Mouse (Mus musculus) embryonic facial prominence, embryonic 10.5 days (tissue): ENCODE results near the gene Rapgef4. TPM values are rescaled to one million over a fixed set of nuclear protein-coding genes. Genes with fewer than 3 reads are reported as not detected.
A peak's percentile ranks its signal among the peaks of the same experiment; 100 is the strongest.

Source experiments
- DNase-seq: peaks from one replicate; pipeline ENCODE4 v3.0.0-alpha.2; 2017; ENCODE audit warnings: low spot score
- H3K27ac ChIP-seq: fragments of 300-500 bp; sonication (generic); replicated peaks from 2 replicates; pipeline ENCODE4 v1.5.1; 2016; ENCODE audit warnings: mild to moderate bottlenecking
- H3K27me3 ChIP-seq: fragments of 300-500 bp; sonication (generic); replicated peaks from 2 replicates; pipeline ENCODE4 v1.6.1; 2016; ENCODE audit warnings: low read depth, mild to moderate bottlenecking; ENCODE audit not compliant: poor library complexity, severe bottlenecking
- H3K36me3 ChIP-seq: fragments of 300-500 bp; sonication (generic); replicated peaks from 2 replicates; pipeline ENCODE4 v1.6.1; 2016; ENCODE audit warnings: mild to moderate bottlenecking, moderate library complexity
- H3K4me1 ChIP-seq: fragments of 300-500 bp; sonication (generic); 2 replicates; pipeline ENCODE4 v1.6.1; 2016
- H3K4me3 ChIP-seq: fragments of 300-500 bp; sonication (generic); 2 replicates; pipeline ENCODE4 v1.5.1; 2016; ENCODE audit warnings: mild to moderate bottlenecking, moderate library complexity
- H3K9me3 ChIP-seq: fragments of 300-500 bp; sonication (generic); 2 replicates; pipeline ENCODE4 v1.6.1; 2016; ENCODE audit warnings: mild to moderate bottlenecking
- WGBS: fragments of 180-500 bp; shearing (Covaris S2); methylation state at CpG from one replicate; pipeline ENCODE4 v1.1.7; 2016; 5-methylcytosine and 5-hydroxymethylcytosine counted together
- polyA plus RNA-seq: library from polyadenylated mRNA; unstranded; fragments of >200 nt; fragmentation: Nextera tagmentation; extraction: Ambion mirVana; gene quantifications from 2 replicates; pipeline ENCODE4 v1.2.1, GENCODE M21; 2016

Rapgef4 gene
- polyA plus RNA-seq, 1 experiment from 2014 or later, result 2.9 TPM

DNA sequence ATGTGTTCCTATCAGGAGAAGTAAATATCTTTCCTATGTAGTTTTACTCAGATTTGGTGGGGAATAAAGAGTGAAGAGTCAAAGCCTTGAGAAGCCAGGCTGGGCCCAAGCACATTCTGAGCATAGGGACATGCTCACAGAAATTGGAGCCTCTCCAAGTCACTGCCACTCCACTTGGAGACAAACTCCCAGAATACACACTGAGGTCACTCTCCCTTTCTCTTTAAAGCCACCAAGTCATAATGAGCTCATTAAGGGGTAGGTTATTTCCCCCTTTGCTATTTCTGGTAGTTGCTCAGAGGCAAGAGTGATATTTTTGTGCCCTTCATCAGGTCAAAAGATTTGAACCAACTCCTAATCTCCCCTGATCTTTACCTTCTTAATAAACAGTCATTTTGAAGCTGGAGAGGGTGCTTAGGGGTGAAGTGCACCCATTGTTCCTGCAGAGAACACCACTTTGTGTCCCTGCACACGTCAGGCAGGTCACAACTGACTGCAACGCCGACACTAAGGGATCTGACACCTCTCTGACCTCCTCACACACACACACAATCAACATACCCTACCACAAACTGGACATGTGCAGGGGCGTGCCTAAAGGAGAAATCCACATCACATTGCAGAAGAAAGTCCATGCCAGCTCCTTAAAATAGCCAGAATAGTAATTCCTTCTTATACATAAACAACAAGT lies 288.8 kb downstream of the Rapgef4 start:
- Histone ChIP-seq H3K27ac (no peak overlapping the region), H3K9me3 (no peaks in the 10 kb centered on the region), H3K4me3 (no peak overlapping the region), H3K36me3 (no peaks in the 10 kb centered on the region), H3K4me1 (no peaks in the 10 kb centered on the region), H3K27me3 (no peaks in the 10 kb centered on the region)
- 77% methylated on average over 4 of the region's 4 CpGs for WGBS
- no peak for DNase-seq

DNA sequence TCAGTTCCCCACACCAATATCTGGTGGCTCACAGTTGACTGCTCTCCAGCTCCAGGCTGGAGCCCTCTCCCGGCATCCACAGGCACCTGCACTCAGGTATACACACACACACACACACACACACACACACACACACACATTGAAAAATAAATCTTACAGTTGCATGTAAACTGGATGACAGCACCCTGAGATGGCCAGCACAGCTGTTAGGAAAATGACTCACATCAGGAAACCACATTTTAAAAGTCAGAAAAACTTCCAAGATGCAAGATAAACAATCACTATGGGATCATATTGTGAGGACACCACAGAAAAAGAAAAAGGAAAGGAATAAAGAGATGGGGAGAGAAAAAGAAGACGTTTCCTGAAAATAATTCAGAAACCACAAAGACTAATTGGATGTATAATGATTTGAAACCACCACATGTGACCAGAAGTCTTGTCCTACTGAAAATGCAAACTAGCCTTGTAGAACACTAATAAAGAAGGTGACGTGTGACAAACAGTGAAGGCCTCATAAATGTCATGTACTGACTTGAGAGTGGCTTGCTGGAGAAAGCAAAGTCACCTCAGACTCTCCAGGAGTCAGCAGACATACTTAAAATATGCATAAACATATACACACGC lies 297.3 kb downstream of the Rapgef4 start:
- Histone ChIP-seq H3K27ac (no peak overlapping the region), H3K4me1 (0 out of 2 replicates have a peak, but pooled peaks cover 2% of the 10 kb centered on the region), H3K36me3 (no peaks in the 10 kb centered on the region), H3K4me3 (no peak overlapping the region), H3K27me3 (no peaks in the 10 kb centered on the region), H3K9me3 (no peaks in the 10 kb centered on the region)
- WGBS, result 83% methylated on average over 4 of the region's 4 CpGs
- DNase-seq, result no peak

DNA sequence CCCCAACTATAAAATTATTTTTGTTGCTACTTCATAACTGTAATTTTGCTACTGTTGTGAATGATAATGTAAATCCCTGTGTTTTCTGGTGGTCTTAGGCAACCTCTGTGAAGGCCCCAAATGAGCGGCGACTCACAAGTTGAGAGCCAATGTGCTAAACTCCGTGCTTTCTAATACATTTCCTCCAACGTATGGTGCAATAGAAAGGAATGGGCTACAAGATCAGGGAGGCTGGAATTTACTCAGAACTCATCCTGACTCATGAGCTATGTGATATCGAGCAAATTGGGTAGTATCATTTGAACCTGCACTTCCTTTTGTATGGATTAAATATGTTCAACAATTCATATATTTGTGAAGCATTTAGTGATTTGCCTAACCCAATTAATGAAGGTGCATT lies 299.5 kb downstream of the Rapgef4 start:
- 93% methylated on average over 5 of the region's 5 CpGs for WGBS
- H3K36me3 ChIP-seq, result no peaks in the 10 kb centered on the region
- no peak for DNase-seq
- peaks cover 17% of the 10 kb centered on the region for H3K27me3 ChIP-seq
- no peak overlapping the region for H3K27ac ChIP-seq
- H3K4me1 ChIP-seq, result peaks cover 6% of the 10 kb centered on the region
- no peak overlapping the region for H3K4me3 ChIP-seq
- H3K9me3 ChIP-seq, result no peaks in the 10 kb centered on the region

DNA sequence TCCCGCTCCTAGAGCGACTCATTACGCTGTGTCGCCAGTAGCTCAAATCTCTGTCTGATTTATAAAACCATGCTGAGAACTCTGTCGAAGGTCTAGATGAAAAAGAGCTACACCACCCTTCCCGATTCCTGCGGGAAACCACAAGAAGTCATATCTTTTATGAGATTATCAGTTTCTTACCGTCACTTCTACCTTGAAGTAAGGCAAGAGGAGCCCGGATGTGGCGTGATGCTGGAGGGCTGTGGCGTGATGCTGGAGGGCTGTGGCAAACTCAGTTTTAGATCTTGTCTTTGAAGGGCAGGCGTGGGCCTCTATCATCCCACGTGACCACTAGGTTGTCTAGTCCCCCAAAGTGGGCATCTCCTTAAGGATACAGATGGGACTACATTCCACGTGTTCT lies 300.9 kb downstream of the Rapgef4 start:
- H3K9me3 ChIP-seq, result no peaks in the 10 kb centered on the region
- no peak for DNase-seq
- H3K27ac ChIP-seq, result no peak overlapping the region
- H3K4me3 ChIP-seq, result no peak overlapping the region
- H3K36me3 ChIP-seq, result no peaks in the 10 kb centered on the region
- peaks cover 11% of the 10 kb centered on the region for H3K4me1 ChIP-seq
- peaks cover 18% of the 10 kb centered on the region for H3K27me3 ChIP-seq
- 92% methylated on average over 14 of the region's 14 CpGs for WGBS

DNA sequence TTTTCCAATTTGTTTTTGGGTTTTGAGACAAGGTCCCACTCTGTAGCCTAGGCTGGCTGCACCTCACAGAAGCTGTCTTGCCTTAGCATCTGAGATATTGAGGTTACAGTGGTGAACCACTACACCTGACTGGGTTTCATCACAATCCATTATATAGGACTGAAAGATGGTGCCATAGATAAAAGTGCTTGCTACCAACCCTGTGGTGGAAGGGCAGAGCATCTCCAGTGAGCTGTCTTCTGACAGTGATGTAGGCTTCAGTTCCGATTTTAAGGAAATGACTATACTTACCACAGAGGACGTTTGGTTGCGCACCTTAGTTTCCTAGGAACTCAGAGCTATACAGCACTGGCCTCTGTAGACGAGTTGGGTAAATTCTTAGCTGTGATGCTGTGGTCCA lies 301.7 kb downstream of the Rapgef4 start:
- DNase-seq, result no peak
- Histone ChIP-seq H3K9me3 (no peaks in the 10 kb centered on the region), H3K4me1 (peaks cover 14% of the 10 kb centered on the region), H3K27ac (no peak overlapping the region), H3K36me3 (no peaks in the 10 kb centered on the region), H3K27me3 (peaks cover 24% of the 10 kb centered on the region), H3K4me3 (no peak overlapping the region)
- WGBS, result 83% methylated on average over 4 of the region's 4 CpGs

DNA sequence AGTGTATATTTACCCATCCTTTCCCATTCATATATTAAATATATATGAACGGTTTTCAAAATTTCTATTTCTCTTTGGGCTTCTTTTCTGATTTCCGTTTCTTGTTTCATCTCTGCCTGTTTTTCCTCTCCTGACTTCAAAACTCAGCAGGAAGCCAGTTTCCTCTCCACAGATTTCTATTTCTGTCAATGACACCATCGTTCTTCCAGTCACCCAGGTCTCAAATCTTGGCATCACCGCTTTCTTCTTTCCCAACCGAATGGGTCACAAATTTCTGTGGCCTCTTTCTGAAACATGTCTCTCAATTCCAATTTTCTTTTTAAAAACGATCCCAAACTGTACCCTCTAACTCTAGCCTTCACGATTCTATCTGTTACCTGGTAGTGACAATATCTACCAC lies 303.6 kb downstream of the Rapgef4 start:
- no peaks in the 10 kb centered on the region for H3K36me3 ChIP-seq
- H3K27me3 ChIP-seq, result peaks cover 24% of the 10 kb centered on the region
- WGBS, result 74% methylated on average over 7 of the region's 7 CpGs
- H3K27ac ChIP-seq, result no peak overlapping the region
- H3K9me3 ChIP-seq, result no peaks in the 10 kb centered on the region
- no peak overlapping the region for H3K4me3 ChIP-seq
- H3K4me1 ChIP-seq, result peaks cover 14% of the 10 kb centered on the region
- DNase-seq, result no peak

DNA sequence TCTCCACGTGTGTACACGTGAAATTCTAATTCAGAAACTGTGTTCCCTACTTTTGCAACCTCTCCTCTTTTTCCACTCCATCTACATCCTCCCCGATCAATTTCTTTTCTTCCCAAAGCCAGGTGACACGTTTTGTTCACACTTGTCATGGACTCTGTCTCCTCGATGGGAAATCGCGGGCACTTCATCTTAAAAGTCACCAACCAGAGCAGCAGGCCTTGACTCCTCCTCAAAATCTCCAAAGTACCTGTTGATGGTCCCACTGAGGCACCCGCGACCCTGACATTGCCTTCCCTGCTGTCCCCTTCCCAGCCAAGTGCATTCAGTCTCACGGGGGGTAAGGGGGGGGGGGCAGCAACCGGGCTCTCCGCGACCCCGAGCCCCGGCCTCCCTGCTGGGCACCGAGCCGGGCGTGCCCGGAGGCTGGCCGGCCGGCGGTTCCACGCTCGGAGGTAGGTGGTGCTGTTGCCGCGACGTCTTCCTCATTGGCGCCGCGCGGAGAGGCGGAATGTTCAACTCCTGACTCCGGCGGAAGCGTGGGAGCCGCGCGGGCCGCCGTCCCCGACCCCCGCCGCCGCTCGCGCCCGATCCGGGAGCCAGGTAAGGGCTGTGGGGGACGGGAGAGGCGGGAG lies 304.3 kb downstream of the Rapgef4 start, which contains the start of gene Map3k20:
Map3k20 (plus strand) TSS at position 382 of the 632 bp plus-strand sequence.
- Histone ChIP-seq H3K4me3 (peak within 1 kb of the TSS; percentile 96), H3K27ac (peak within 1 kb of the TSS; percentile 93), H3K4me1 (peaks cover 14% of the 10 kb centered on the region), H3K27me3 (peaks cover 24% of the 10 kb centered on the region), H3K9me3 (no peaks in the 10 kb centered on the region), H3K36me3 (no peaks in the 10 kb centered on the region)
- DNase-seq, result peak; percentile 84
- WGBS, result 2% methylated on average over 50 of the region's 50 CpGs

DNA sequence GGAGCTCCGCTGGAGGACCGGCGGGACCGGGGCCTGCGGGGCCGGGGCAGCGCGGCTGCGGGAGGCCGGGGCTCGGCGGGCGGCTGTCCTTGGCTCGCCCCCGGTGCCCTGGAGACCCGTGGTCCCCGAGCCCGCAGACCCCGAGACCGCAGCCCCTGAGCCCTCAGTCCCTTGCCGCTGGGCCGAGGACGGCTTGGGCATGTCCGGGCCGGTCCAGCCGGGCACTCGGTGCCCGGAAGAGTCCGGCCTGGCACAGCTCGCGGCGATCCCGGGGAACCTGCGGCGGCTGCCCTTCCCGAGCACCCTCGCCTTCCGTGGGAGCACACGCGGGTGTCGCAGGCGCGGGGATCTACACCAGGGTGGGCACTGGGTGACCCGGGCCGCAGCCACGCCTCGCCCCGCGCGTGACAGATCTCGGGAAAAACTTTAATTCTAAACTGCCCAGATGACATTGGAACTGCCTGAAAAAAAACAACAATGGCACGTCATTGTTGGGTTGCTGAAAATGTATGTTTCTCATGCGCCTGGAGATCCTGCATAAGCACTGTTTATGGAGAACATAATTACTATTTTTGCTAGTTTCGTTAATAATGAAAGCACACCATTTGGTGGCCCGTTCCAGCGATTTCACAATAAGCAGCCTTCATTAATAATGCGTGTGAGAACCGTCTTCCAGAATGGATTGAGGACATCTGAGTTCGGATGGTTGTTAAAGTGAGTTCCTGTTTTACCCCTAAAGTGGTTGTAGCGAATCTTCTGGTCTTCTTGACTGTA lies 305.0 kb downstream of the Rapgef4 start:
- H3K9me3 ChIP-seq, result no peaks in the 10 kb centered on the region
- peak overlapping the region; percentile 96 for H3K4me3 ChIP-seq
- no peak for DNase-seq
- 2% methylated on average over 60 of the region's 60 CpGs for WGBS
- H3K4me1 ChIP-seq, result peaks cover 14% of the 10 kb centered on the region
- H3K36me3 ChIP-seq, result no peaks in the 10 kb centered on the region
- peaks cover 24% of the 10 kb centered on the region for H3K27me3 ChIP-seq
- peak overlapping the region; percentile 93 for H3K27ac ChIP-seq

DNA sequence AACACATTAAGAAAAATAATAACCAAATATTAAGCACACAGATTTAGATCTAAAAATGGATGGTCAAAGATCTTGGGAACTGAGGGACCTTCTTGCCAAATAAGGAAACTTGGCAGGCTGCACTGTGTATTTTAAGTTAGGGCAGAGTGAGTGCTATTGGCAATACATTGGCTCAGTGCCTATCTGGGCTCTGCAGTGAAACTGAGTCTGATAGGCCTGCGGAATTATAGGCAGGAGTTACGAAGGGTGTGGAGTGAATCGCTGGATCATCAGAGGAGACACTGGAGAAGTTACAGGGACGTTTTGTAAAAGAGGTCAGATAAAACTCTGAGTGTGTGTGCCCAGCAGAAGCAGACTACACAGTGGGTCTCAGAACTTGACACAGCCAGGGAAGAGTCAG lies 306.1 kb downstream of the Rapgef4 start:
- WGBS, result 65% methylated on average over 4 of the region's 4 CpGs
- H3K27ac ChIP-seq, result no peak overlapping the region
- H3K27me3 ChIP-seq, result peaks cover 24% of the 10 kb centered on the region
- no peak overlapping the region for H3K4me3 ChIP-seq
- no peaks in the 10 kb centered on the region for H3K9me3 ChIP-seq
- no peaks in the 10 kb centered on the region for H3K36me3 ChIP-seq
- H3K4me1 ChIP-seq, result peaks cover 14% of the 10 kb centered on the region
- DNase-seq, result no peak

DNA sequence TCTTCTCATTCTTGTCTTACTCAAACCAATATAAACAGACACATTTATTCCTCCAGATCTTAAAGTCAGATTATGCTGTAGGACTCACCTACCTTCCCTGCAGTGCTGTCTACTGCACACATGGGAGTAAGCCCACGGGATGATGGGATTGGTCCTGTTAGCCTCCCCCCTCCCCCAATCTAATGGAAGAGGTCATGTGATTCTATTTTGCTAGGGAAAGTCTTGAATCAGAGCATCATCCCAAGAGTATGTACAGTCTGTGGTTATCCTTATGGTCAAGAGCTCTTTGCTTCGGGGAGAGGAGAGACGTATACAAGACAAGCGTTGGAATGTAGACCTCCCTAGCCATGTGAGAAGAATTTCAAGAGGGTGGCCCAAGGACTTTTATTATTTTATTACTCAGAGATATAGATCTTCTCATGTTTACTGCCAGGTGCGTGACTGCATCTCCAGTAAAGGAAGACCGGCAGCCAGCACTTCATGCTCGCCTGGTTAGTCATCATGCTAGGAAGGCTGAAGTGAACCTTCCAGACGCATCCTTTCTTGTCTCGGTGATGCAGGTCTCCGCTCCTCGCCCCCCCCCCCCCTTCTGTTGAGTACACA lies 308.0 kb downstream of the Rapgef4 start:
- peaks cover 14% of the 10 kb centered on the region for H3K4me1 ChIP-seq
- H3K4me3 ChIP-seq, result no peak overlapping the region
- no peak overlapping the region for H3K27ac ChIP-seq
- WGBS, result 88% methylated on average over 11 of the region's 11 CpGs
- peaks cover 19% of the 10 kb centered on the region for H3K27me3 ChIP-seq
- no peak for DNase-seq
- no peaks in the 10 kb centered on the region for H3K36me3 ChIP-seq
- H3K9me3 ChIP-seq, result no peaks in the 10 kb centered on the region

DNA sequence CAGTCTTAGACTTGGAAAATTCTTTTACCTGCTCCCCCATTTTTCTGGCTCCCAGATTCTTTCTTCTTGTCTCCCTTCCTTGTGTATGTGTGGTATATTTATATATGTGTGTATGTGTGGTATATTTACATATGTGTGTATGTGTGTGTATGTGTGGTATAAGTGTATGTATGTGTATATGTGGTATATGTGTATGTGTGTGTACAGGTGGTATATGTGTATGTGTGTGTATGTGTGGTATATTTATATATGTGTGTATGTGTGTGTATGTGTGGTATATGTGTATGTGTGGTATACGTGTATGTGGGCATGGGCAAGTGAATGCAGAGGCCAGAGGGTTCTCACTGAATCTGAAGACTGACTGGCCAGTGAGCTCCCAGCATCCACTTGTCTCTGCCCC lies 310.1 kb downstream of the Rapgef4 start:
- Histone ChIP-seq H3K27ac (no peak overlapping the region), H3K9me3 (no peaks in the 10 kb centered on the region), H3K4me1 (peaks cover 13% of the 10 kb centered on the region), H3K36me3 (no peaks in the 10 kb centered on the region), H3K4me3 (no peak overlapping the region), H3K27me3 (0 out of 2 replicates have a peak, but pooled peaks cover 6% of the 10 kb centered on the region)
- DNase-seq, result no peak
- 94% methylated on average over 1 of the region's 1 CpGs for WGBS

DNA sequence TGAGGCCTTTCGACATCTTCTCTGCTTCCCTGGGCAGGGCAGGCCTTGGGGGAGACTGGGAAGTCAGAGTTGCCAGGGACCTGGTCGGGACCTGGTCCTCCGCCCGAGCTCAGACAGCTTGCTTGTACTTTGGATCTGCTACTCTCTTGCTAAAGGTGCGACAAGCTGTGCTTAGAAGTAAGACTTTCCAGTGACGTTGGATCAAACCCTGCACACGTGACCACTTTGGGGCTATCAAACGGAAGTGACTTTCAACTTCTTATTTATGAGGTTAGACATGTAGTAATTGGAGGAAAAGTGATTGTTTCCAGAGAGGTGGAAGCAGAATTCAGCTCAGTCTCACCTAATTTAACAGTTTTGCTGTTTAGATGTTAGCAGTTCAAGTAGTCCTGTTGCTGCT lies 311.5 kb downstream of the Rapgef4 start:
- H3K9me3 ChIP-seq, result no peaks in the 10 kb centered on the region
- H3K27me3 ChIP-seq, result no peaks in the 10 kb centered on the region
- H3K36me3 ChIP-seq, result no peaks in the 10 kb centered on the region
- no peak overlapping the region for H3K27ac ChIP-seq
- no peak overlapping the region for H3K4me3 ChIP-seq
- no peak for DNase-seq
- 85% methylated on average over 8 of the region's 8 CpGs for WGBS
- peaks cover 9% of the 10 kb centered on the region for H3K4me1 ChIP-seq
